Mouse (Mus musculus): ENCODE results near the gene Slc37a2. TPM values are rescaled to one million over a fixed set of nuclear protein-coding genes. Genes with fewer than 3 reads are reported as not detected.

The Slc37a2 gene
- total and polyA plus RNA-seq, 3 experiments: 8.9 to 14.5 (median 13.0) TPM

GRCm38 (mm10) chr9:37181596-37181995 is 73.9 kb downstream of the Slc37a2 start:
- dilution Hi-C loops (cut with MboI; ENCODE audit: extremely low pct_ligation_motif_present, extremely low pct_unique_long_range_greater_than_20kb, low sequenced_read_pairs) (no loop called here), in situ Hi-C loops (cut with MboI; ENCODE audit: low pct_ligation_motif_present, low pct_unique_long_range_greater_than_20kb, low sequenced_read_pairs) (no loop called here)
- Histone ChIP-seq H3K9ac (ENCODE audit: insufficient read depth, low read depth) (no peak overlapping the region), H3K4me1 (ENCODE audit: control insufficient read depth in 1 of 2, insufficient read depth in 2 of 2) (peaks cover 7 to 13% of the 10 kb centered on the region in 2 experiments; a peak in 3 of 4 replicates), H3K27ac (ENCODE audit: insufficient read depth, low read depth) (no peak overlapping the region), H3K36me3 (replicated peaks in 1 of 2; ENCODE audit: control insufficient read depth in 1 of 2, insufficient read depth in 1 of 2, low read length in 1 of 2) (no peaks in the 10 kb centered on the region), H3K4me2 (ENCODE audit: insufficient read depth, low read depth, poor library complexity, severe bottlenecking) (no peak overlapping the region), H3K79me2 (replicated peaks; ENCODE audit: control insufficient read depth, extremely low read depth, insufficient read depth, poor library complexity, severe bottlenecking) (no peaks in the 10 kb centered on the region), H3K27me3 (replicated peaks) (peaks cover under 1% of the 10 kb centered on the region), H3K4me3 (replicated peaks in 1 of 3; ENCODE audit: low read depth in 2 of 3, low read length in 2 of 3, poor library complexity in 1 of 3) (no peak overlapping the region), H3K9me3 (replicated peaks; ENCODE audit: low read length) (no peaks in the 10 kb centered on the region)
- TF ChIP-seq PAX5 (IDR thresholded peaks at IDR 0.05; ENCODE audit: low read length) (no peak), NRF1 (IDR thresholded peaks at IDR 0.05; ENCODE audit: low read depth, low read length) (no peak), POLR2A (IDR thresholded peaks at IDR 0.05; ENCODE audit: low read depth, low read length) (no peak), RCOR1 (conservative IDR thresholded peaks at IDR 0.05; ENCODE audit: low read depth, low read length) (no peak), ZNF384 (IDR thresholded peaks at IDR 0.05; ENCODE audit: low read depth, low read length) (no peak), MYC (IDR thresholded peaks at IDR 0.05; ENCODE audit: low read depth, low read length) (no peak), USF2 (conservative IDR thresholded peaks at IDR 0.05; ENCODE audit: low read depth, low read length) (no peak), EP300 (IDR thresholded peaks at IDR 0.05; ENCODE audit: low read length) (no peak), E2F4 (IDR thresholded peaks at IDR 0.05; ENCODE audit: insufficient replicate concordance, low read depth, low read length) (no peak)
- DNase-seq (ENCODE audit: extremely low read depth): no peak

GRCm38 (mm10) chr9:37179596-37179995 is 75.9 kb downstream of the Slc37a2 start:
- in situ Hi-C loops (cut with MboI; ENCODE audit: low pct_ligation_motif_present, low pct_unique_long_range_greater_than_20kb, low sequenced_read_pairs) (loop anchor here (5.0 kb wide), 1 partner anchor 48 kb away; no protein-coding TSS in a partner anchor), dilution Hi-C loops (cut with MboI; ENCODE audit: extremely low pct_ligation_motif_present, extremely low pct_unique_long_range_greater_than_20kb, low sequenced_read_pairs) (no loop called here)
- H3K9ac ChIP-seq (ENCODE audit: insufficient read depth, low read depth): no peak overlapping the region
- no peak overlapping the region for H3K4me2 ChIP-seq (ENCODE audit: insufficient read depth, low read depth, poor library complexity, severe bottlenecking)
- no peak overlapping the region for H3K27ac ChIP-seq (ENCODE audit: insufficient read depth, low read depth)
- H3K36me3 ChIP-seq (replicated peaks in 1 of 2; ENCODE audit: control insufficient read depth in 1 of 2, insufficient read depth in 1 of 2, low read length in 1 of 2): no peaks in the 10 kb centered on the region
- H3K4me1 ChIP-seq (ENCODE audit: control insufficient read depth in 1 of 2, insufficient read depth in 2 of 2): peaks cover 0 to 8% of the 10 kb centered on the region in 2 experiments; a peak in 3 of 4 replicates
- no peak for DNase-seq (ENCODE audit: extremely low read depth)
- H3K4me3 ChIP-seq (replicated peaks in 1 of 3; ENCODE audit: low read depth in 2 of 3, low read length in 2 of 3, poor library complexity in 1 of 3): no peak overlapping the region
- no peaks in the 10 kb centered on the region for H3K79me2 ChIP-seq (replicated peaks; ENCODE audit: control insufficient read depth, extremely low read depth, insufficient read depth, poor library complexity, severe bottlenecking)
- peaks cover 8% of the 10 kb centered on the region for H3K27me3 ChIP-seq (replicated peaks)
- no peak for TF ChIP-seq UBTF (IDR thresholded peaks at IDR 0.05; ENCODE audit: low read depth, low read length)
- no peak for TF ChIP-seq JUN (IDR thresholded peaks at IDR 0.05; ENCODE audit: insufficient read depth, low read depth, low read length)
- no peak for TF ChIP-seq USF1 (IDR thresholded peaks at IDR 0.05; ENCODE audit: low read depth, low read length)
- TF ChIP-seq BHLHE40 (IDR thresholded peaks at IDR 0.05; ENCODE audit: low read depth, low read length): no peak
- no peak for TF ChIP-seq MAZ (IDR thresholded peaks at IDR 0.05; ENCODE audit: low read depth, low read length)
- TF ChIP-seq MAX (IDR thresholded peaks at IDR 0.05; ENCODE audit: low read length): no peak
- no peak for TF ChIP-seq RCOR1 (conservative IDR thresholded peaks at IDR 0.05; ENCODE audit: low read depth, low read length)
- no peak for TF ChIP-seq ZNF384 (IDR thresholded peaks at IDR 0.05; ENCODE audit: low read depth, low read length)
- no peak for TF ChIP-seq KAT2A (IDR thresholded peaks at IDR 0.05; ENCODE audit: insufficient replicate concordance, low read length)
- TF ChIP-seq IRF4 (IDR thresholded peaks at IDR 0.05; ENCODE audit: low read depth, low read length): no peak
- TF ChIP-seq CHD2 (IDR thresholded peaks at IDR 0.05; ENCODE audit: low read length): no peak
- no peak for TF ChIP-seq CHD1 (IDR thresholded peaks at IDR 0.05; ENCODE audit: low read depth, low read length)
- TF ChIP-seq MEF2A (IDR thresholded peaks at IDR 0.05; ENCODE audit: borderline replicate concordance, low read depth, low read length): no peak
- no peak for TF ChIP-seq CTCF (conservative IDR thresholded peaks at IDR 0.05 in 1 of 2, IDR thresholded peaks at IDR 0.05 in 1 of 2; ENCODE audit: low read depth in 2 of 2, low read length in 2 of 2)
- TF ChIP-seq SIN3A (IDR thresholded peaks at IDR 0.05; ENCODE audit: low read length): no peak
- TF ChIP-seq RAD21 (IDR thresholded peaks at IDR 0.05; ENCODE audit: low read depth, low read length): no peak
- TF ChIP-seq PAX5 (IDR thresholded peaks at IDR 0.05; ENCODE audit: low read length): no peak
- TF ChIP-seq POLR2A (IDR thresholded peaks at IDR 0.05; ENCODE audit: low read depth, low read length): no peak
- TF ChIP-seq MAFK (IDR thresholded peaks at IDR 0.05; ENCODE audit: insufficient replicate concordance, low read length): no peak
- TF ChIP-seq ELF1 (IDR thresholded peaks at IDR 0.05; ENCODE audit: low read depth, low read length): no peak
- H3K9me3 ChIP-seq (replicated peaks; ENCODE audit: low read length): no peaks in the 10 kb centered on the region

All from CH12.LX (cell line).